Mouse (Mus musculus) layer of hippocampus, postnatal 10 days (tissue): Measurements from ENCODE around the gene St8sia2. TPM values are rescaled to one million over a fixed set of nuclear protein-coding genes. Genes with fewer than 3 reads are reported as not detected.
"Not testable (repeated sequence)": the region's sequence is repeated elsewhere in the genome, so short reads cannot be mapped to it uniquely, and the experiment has no call there.

Experiments
- DNase-seq, 2 experiments: peaks; one replicate each; pipeline ENCODE4 v3.0.0; 2021; ENCODE audit warnings: low spot score in 2 of 2
- total RNA-seq, 2 experiments: library from RNA; stranded (reverse); gene quantifications; 2 replicates each; pipeline ENCODE4 v1.2.3; 2021

The St8sia2 gene
- total RNA-seq, 2 experiments from 2014 or later: 20.6 to 27.4 TPM

DNA sequence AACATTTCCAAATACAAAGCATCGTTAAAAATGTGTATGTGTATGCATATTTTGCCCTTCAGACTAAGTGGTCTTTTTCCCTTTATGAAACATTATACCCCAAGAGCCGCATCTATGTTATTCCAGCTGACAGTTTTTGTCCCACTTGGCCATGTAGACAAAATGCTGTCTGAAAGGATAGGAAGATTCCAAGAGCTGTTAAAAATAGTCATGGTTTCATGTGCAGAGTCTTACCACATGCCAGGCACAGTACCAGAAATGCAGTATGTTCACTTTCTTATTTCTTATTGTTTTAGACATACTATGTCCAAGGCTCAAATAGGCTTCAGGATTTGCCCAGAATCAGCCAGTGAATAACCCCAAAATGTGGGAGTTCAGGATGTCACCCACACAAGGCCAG, 24.1 kb downstream of the St8sia2 start:
- DNase-seq: no peak

DNA sequence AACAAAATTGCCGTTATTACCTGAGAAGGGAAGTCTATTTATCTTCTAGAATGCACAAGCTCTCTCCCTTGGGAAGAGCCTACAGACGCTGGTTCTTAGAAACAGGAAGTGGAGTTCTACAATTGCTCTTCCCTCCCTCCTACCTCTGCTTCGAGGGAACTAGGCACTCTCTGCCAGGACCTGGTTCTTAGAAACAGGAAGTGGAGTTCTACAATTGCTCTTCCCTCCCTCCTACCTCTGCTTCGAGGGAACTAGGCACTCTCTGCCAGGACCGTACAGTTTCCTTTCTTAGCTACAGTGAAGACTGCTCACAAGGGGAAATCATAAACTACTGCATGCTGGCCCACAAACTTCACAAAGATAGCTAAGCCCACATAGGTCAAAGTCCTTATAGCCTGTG, 41.3 kb downstream of the St8sia2 start:
- not testable (repeated sequence) for DNase-seq

DNA sequence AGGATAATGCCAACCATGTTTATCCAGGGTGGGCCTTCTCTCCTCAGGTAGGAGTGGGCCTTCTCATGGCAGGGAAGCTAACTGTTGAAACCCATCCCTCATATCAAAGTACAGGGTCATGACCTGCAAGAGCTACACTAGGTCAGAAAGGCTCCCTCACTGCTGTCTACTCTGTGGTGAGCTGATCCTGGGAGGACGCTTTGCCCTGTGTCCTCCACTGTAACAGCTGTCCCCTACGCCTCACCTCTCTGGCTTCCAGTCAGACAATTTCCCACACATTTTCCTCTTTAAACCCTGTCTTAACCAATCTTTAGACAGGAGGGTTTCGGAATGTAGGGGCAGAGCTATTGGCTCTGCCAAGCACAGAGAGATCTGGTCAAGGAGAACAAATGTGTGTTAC, 48.3 kb downstream of the St8sia2 start:
- DNase-seq: no peak

DNA sequence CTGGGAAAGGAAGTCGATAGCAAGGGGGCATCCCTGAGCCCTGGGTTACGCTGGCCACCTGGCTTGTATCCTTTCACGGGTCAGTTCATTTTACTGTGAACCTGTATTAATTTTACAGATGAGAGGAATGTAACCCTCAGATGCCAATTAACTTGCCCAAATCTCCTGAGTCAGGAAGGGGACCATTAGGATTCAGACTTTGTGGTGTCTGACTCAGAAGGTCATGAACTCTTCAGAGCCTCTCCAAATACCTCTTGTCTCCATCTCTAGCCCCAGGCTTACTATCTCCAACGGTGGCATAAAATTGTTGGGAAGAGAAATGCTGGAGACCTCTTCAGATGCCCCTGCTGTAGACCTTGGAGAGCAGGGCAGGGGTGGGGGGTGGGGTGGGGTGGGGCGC, 51.1 kb downstream of the St8sia2 start:
- DNase-seq: no peak

DNA sequence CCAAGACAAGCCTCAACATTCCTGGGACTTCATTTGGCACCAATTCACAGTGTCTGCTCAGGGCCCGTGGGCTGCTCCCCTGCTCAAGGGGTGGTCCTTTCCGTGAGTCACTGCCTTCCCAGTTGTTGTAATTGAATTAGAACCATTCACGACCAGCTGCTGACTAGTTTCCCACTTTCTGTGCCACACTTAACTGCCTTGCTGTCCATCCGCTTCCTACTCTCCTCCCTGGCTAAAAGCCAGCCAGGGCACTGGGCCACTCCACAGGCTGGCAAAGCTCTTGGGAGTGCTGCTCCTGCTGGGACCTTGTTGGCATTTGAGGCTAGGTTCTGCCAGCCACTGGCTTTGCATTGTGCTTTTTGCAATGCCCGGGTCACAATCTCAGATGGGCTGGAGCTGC, 59.0 kb downstream of the St8sia2 start:
- peak; percentile 38 to 62 for DNase-seq

DNA sequence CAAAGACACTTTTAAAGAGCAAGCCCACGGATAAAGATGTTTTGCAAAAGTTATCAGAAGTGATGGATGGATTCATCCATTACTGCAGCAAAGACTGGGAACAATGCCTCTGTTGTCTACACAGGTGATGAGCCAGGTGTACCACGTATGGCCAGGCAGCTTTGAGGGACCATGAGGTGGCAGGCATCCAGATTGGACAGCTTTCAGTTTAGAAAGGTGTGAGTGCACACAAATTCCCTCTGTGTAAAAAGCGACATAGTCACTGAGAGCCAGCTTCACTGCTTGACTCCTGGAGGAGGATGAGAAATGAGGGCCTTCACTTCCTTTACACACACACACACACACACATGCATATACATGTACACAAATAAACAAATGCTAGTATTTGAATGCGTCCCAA, 60.4 kb downstream of the St8sia2 start:
- no peak for DNase-seq

DNA sequence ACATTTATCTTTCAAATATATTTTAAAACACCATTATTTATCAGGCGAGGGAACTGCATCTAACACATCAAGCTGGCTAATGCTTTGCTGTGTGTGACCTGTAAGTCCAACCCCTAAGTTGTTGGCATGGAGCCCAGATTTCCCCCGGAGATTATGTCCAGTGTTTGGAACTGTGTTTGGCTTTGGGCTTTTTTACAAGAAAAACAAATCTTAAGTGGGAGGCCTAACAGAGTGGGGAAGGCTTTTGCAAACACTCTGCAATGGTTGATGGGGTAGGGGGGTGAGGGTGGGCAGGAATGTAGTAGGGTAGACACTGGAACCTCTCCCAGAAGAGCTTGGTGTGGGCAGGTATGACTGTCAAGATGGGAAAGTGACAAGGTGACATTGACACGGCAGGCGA, 71.8 kb downstream of the St8sia2 start:
- peak in 1 of 2 experiments; percentile 32 for DNase-seq

DNA sequence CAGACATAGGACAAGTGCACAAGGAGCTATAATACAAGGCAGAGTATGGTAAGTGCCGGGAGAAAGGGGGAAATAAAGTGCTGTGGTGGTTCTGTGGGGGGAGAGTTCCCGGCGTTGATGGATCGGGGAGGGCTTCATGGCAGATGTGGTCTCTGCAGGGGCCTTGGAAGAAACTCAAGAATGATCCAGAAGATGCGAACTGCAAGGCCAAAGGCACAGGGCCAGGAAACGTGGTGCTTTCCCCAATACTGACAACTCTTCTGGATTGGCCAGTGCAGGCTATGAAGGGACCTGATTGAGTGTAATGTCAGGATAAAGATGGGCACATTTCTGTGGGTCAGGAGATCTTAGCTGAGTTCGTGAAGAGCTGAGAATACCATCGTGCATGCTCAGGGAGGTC, 74.3 kb downstream of the St8sia2 start:
- DNase-seq: no peak

DNA sequence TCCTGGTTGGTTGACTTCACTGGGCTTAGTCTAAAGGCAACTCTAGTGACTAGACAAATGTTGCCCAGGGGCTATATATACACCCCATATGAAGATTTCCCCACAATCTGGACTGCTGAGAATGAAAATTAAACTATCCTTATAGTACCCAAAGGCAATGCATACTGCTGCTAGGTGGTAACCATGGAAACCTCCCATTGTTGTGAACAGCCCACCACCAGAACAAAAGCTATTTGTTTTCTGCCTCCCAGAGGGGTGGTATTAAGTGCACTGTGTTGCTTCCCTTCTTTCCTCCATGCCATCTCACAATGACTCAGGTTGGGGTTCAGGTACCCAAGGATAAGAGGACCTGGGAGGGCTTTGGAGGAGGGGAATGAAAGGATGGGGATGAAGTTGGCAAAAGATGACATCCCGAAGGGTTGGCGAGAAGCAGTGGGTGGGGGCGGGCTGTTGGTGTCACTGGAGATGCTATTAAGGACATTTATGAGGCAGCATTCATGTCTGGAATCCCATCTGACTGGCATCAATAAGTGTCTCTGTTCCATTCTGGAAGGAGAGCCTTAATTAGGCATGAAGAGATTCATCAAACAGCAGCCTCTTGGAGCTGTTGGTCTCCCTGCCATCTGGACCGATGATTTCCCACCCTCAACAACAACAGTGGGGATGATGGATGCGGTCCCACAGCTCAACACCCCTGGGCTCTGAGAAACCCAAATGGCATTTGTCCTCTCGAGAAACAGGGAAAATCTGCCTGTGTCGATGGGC, 75.3 kb downstream of the St8sia2 start:
- peak in 1 of 2 experiments; percentile 25 for DNase-seq

DNA sequence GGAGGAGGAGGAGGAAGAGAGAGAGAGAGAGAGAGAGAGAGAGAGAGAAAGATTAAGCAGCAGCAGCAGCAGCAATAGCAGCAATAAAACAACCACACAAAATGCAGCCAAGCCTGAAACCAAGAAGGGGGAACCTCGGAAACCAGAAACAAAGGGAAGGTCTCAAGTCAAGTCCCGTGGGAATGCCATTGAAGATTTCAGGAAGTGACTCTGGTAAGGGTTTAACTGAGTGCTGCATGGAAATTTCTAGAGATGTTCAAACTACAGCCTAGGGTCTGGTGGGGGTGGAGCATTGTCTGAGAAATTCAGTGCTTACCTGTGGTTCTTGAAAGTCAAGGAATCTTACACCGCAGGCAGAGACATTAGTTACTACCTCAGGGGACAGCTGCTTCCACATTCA, 77.4 kb downstream of the St8sia2 start:
- DNase-seq: no peak

DNA sequence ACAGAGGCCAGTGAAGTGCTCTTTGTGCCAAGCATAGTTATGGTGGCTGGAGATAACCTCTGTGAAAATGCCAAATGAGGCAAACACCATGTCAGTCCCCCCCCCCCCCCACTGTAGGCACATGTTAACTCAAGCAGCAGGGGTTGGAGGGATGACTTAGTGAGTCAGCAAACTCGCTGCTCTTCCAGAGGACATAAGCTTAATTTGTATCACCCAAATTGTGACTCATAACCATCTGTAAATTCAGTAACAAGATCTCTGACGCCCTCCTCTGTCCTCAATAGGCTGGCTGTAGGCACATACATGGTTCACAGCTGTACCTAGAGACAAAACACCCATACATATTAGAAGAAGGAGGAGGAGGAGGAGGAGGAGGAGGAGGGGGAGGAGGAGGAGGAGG, 77.8 kb downstream of the St8sia2 start:
- DNase-seq: no peak

DNA sequence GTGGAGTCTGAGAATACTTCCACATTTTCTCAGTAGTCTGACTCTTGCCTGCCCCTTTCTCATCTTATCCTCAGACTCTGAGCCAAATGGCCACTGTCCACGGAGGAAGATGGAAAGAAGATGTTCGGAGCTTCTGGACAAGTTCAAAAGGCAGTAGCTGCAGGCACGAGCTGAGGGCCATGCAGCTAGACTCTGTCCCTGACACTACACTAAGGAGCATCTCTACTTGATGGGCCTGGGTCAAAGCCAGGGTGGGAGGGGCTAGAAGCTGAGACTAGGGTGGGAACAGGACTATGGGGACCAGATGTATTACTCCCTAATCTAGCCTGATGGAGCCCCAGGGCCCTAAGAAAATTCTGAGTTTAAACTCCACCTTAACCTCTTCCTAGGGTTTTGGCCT, 80.5 kb downstream of the St8sia2 start:
- DNase-seq: no peak

DNA sequence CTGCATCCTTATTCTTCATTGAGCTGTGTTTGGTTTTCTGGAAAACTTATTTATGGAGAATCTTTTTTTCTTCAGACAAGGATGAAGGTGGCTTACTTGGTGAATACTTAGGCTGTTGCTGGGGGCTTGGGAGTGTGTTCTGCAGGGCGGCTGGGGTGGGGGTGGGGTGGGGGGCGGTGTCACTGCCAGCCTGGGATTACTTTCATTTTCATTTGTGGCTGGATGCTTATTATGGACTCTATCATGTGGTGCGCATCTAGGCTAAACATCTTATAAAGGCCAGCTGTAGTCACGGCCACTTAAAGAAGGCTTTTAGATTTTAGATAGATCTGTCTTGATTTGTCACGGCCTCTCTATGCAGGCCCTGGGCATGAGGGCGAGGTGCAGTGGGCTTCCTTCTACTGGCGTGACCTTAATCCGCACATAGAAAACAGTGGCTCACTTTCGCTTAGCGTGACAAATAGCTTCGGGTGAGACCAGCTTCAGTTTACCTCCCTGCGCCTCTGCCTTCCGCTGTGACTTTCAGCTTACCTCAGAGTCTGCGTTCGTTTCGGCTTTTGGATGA, 92.5 kb downstream of the St8sia2 start:
- no peak for DNase-seq

DNA sequence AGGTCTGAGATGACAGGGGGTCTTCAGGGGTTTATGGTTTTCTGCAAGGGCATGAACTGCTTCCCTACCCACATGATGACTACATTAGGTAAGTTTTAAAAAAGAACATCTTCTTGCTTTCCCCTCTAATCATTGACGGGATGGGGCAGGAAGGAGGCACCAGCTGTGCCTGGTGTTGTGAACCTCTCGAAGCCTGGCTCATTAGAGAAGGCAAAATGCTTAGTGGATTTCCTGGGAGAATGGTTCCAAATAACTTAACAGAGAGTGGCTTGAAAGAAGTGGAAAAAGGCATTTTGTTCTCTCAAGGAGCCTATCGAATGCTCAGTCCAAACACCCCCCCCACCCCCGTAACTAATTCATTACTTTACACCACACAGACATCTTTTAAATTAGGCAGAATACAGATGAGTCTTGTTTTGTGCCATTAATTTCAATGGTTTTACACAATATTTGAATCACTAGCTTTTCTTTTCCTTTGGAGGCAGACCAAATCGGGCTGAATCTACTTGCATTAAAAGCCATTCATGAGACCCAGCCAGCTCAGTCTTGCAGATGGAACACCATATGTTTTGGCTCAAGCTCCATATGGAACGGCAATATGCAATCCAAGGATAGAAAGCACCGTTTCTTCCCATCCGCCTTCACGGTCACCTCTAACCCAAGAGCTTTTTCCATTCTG, 95.7 kb downstream of the St8sia2 start:
- peak; percentile 67 to 72 for DNase-seq

DNA sequence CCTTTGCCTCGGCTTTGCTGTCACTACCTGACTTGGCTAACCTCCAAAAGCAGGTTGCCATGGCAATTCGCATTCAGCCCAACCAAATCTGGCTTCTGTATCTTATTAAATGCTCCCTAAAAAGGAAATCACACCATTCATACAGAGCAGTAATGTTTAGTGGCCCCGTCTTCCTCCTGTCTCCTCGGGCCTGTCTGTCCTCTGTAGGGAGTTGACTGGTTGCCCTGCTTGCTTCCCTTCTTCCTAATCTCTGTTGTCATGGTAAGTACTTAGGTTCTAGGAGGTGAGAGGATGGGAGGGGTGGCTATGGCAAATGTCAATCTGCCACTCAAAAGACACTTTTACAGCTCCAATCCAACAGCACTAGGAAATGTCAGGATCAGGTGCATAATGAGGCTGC, 101.6 kb downstream of the St8sia2 start:
- no peak for DNase-seq

DNA sequence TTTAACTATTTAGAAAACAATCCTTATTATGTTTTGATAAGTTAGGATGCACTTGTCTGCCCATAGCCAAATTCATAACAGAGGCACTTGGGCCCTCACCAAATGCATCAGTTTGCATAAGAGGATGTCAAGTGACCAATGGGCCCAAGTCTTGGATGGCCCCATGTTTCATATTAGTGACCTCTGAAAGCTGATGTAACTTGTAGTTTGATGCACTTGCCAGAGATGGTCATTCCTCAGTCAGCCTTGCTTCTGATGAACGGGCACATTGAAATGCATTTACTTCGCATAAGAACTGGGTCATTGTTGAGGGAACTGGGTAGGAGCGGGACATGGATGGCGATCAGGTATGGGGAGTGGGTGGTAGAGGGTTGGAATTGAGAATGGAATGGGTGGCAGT, 102.6 kb downstream of the St8sia2 start:
- no peak for DNase-seq

DNA sequence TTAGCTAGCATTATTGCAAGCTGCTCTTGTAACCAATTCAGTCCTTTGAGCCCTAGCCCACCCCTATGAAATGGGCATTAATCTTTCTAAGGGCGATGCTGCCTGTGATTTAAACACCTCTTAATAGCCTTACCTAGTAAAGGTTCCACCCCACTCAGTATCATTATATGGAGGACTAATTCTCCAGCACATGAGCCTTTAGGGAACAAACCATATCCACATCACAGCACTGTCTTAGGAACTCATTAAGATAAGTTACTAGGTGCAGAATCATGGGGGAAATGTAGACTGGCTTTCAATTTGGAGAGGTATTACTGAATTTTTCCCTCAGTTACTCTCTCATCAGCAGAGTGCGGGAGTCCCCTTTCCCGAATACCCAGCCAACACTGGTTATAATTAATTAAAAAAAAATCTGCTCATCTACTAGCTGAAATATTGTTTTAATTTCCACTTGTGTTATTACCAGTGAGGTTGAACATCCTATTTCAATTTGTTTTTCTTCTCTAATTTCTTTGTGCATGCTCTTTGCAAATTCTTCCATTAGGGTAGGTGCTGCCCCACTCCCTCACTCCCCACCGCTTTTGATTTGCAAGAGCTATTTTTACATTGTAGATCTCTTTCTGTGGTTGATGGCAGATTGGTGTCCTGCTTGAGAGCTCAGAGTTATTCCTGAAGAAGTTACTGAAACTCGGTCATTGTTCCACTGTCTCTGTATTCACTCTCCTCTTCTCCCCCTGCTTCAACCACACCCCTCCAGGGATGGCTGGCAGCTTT, 103.9 kb downstream of the St8sia2 start:
- no peak for DNase-seq

DNA sequence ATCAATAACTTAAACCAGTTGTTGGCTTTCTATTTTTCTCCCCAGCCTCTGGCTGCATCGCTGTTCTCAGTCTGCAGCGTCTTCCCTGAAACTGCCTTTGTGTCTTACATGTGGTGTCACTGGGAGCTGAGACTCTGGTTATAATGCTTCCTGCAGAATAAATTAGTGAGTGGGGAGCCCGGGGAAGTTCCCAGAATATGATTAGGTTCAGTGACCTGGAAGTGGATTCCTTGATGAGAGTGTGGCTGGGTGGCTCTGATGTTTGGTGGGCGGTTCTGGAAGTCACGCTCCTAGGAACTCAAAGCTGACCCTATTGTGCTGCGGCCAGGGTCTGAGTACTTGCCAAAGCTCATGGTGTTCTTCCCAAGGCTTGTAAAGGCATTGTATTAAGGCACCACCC, 119.0 kb downstream of the St8sia2 start:
- DNase-seq: no peak

DNA sequence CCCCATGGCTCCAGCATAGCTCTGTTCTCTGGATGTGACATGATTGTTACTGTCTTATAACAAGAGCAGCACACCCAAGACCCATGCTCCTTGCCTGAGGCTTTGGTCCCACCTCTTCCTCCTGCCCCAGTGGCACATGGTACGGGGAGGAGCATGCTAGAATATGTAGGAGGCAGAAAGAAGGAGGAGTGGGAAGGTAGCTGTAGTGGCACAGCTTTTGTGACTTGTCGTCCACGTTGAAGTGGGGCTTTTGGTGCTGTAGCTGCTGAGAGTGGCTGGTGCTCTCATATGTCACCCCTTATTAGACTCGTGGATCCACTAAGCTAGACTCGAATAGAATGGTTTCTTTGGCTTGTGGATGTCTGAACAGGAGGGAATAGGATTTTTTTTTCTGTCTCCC, 121.7 kb downstream of the St8sia2 start:
- no peak for DNase-seq

DNA sequence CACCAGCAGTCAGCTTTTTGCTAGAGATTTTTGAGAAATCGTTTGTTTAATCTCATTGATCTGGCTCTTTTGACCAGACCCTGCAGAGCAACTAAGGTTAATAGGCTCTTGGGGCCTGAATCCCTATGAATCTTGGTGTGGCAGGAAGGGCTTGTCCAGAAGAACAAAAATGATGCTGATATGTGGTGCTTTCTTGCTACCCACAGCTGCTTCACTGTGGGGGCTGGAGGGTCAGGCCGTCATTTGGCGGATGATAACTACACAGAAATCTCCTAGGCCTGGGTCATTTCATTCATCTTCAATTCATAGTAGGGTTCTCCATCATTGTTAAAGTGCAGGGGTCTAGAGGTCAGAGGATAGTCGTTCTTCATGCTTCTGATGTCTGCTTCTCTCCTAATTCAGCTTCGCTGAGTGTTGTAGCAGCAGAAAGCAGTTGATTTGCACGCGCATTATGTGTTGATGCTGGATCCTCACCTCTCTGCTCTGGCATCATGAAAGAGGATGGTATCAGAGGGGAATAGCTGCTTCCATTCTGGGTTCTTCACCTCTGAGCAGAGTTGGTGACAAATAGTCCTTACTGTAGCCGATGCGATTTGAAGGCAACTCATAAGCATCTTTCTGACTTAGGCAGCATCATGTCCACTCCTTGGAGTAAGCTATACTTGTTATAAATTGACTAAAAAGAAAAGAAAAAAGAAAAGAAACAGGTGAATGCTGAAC, 122.4 kb downstream of the St8sia2 start:
- DNase-seq: no peak

DNA sequence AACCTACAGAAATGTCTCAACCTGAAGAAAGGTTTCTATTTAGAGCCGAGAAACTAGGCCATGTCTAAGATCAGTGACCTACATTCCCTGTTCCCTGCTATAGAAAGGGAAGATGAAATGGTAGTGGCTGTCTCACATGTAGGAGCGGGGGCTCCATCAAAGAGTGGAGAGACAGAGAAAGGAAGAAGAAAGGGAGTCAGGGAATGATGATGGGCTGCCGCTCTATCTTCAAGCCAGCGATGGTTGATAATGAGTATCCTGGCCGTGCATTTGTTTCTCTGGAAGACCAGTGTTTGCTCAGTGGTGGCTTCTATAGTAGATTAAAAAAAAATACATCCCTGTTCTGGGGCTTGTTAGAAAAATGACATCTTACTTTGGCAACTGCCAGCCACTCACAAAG, 123.0 kb downstream of the St8sia2 start:
- DNase-seq: no peak
